Mouse (Mus musculus): ENCODE measurements around the gene Kcne3. TPM values are rescaled to one million over a fixed set of nuclear protein-coding genes. Genes with fewer than 3 reads are reported as not detected.

Kcne3 gene
- polyA plus RNA-seq (2016; fragmentation: Nextera tagmentation; extraction: Ambion mirVana), result 17.0 and 19.7 TPM in 2 replicates

GRCm38 (mm10) chr7:100176269-100176668 lies at the start of gene Kcne3:
Gene Kcne3 (plus strand): TSS chr7:100176502.
- Histone ChIP-seq H3K36me3 (replicated peaks) (no peaks in the 10 kb centered on the region), H3K9me3 (no peaks in the 10 kb centered on the region), H3K4me3 (no peak within 1 kb of the TSS), H3K27ac (replicated peaks) (no peak within 1 kb of the TSS), H3K4me1 (peaks cover 16% of the 10 kb centered on the region), H3K27me3 (replicated peaks; ENCODE audit: low read depth, poor library complexity, severe bottlenecking) (peaks cover 60% of the 10 kb centered on the region)
- 82% methylated on average over 3 of the region's 3 CpGs for WGBS
- DNase-seq (ENCODE audit: low spot score), result no peak

GRCm38 (mm10) chr7:100126514-100126913 lies 49.8 kb upstream of the Kcne3 start:
- DNase-seq (ENCODE audit: low spot score), result no peak
- no peak overlapping the region for H3K4me3 ChIP-seq
- no peaks in the 10 kb centered on the region for H3K36me3 ChIP-seq (replicated peaks)
- 77% methylated on average over 7 of the region's 7 CpGs for WGBS
- H3K27ac ChIP-seq (replicated peaks), result no peak overlapping the region
- H3K27me3 ChIP-seq (replicated peaks; ENCODE audit: low read depth, poor library complexity, severe bottlenecking), result no peaks in the 10 kb centered on the region
- peaks cover 7% of the 10 kb centered on the region for H3K9me3 ChIP-seq
- peaks cover 15% of the 10 kb centered on the region for H3K4me1 ChIP-seq

- no peak for DNase-seq (ENCODE audit: low spot score)
- 85% methylated on average over 7 of the region's 7 CpGs for WGBS
- Histone ChIP-seq H3K4me1 (peaks cover 8% of the 10 kb centered on the region), H3K36me3 (replicated peaks) (no peaks in the 10 kb centered on the region), H3K4me3 (no peak overlapping the region), H3K9me3 (peaks cover 7% of the 10 kb centered on the region), H3K27ac (replicated peaks) (no peak overlapping the region), H3K27me3 (replicated peaks; ENCODE audit: low read depth, poor library complexity, severe bottlenecking) (no peaks in the 10 kb centered on the region)
These were observed 47.9 kb upstream of the Kcne3 start for GRCm38 (mm10) chr7:100128262-100129041.

- Histone ChIP-seq H3K4me1 (peaks cover 5% of the 10 kb centered on the region), H3K4me3 (no peak overlapping the region), H3K27me3 (replicated peaks; ENCODE audit: low read depth, poor library complexity, severe bottlenecking) (no peaks in the 10 kb centered on the region), H3K9me3 (no peaks in the 10 kb centered on the region), H3K36me3 (replicated peaks) (no peaks in the 10 kb centered on the region), H3K27ac (replicated peaks) (no peak overlapping the region)
- DNase-seq (ENCODE audit: low spot score), result no peak
- 87% methylated on average over 6 of the region's 6 CpGs for WGBS
These were observed 45.7 kb upstream of the Kcne3 start for GRCm38 (mm10) chr7:100130592-100130991.

GRCm38 (mm10) chr7:100132379-100132778 lies 43.9 kb upstream of the Kcne3 start:
- 64% methylated on average over 1 of the region's 1 CpGs for WGBS
- H3K27me3 ChIP-seq (replicated peaks; ENCODE audit: low read depth, poor library complexity, severe bottlenecking), result no peaks in the 10 kb centered on the region
- DNase-seq (ENCODE audit: low spot score), result no peak

GRCm38 (mm10) chr7:100137038-100137437 lies 39.3 kb upstream of the Kcne3 start:
- Histone ChIP-seq H3K27me3 (replicated peaks; ENCODE audit: low read depth, poor library complexity, severe bottlenecking) (no peaks in the 10 kb centered on the region), H3K4me1 (0 out of 2 replicates have a peak, but pooled peaks cover 3% of the 10 kb centered on the region), H3K27ac (replicated peaks) (no peak overlapping the region), H3K36me3 (replicated peaks) (no peaks in the 10 kb centered on the region), H3K4me3 (no peak overlapping the region), H3K9me3 (no peaks in the 10 kb centered on the region)
- no peak for DNase-seq (ENCODE audit: low spot score)
- 79% methylated on average over 9 of the region's 9 CpGs for WGBS

More at GRCm38 (mm10) chr7:100132379-100132778, 43.9 kb upstream of the Kcne3 start:
- H3K4me1 ChIP-seq, result peaks cover 6% of the 10 kb centered on the region; the same call in 1 of the 2 replicates
- no peak overlapping the region; the same call in 1 of the 2 replicates for H3K27ac ChIP-seq (replicated peaks)
- H3K36me3 ChIP-seq (replicated peaks), result no peaks in the 10 kb centered on the region
- no peak overlapping the region for H3K4me3 ChIP-seq
- no peaks in the 10 kb centered on the region for H3K9me3 ChIP-seq

GRCm38 (mm10) chr7:100138075-100138474 lies 38.2 kb upstream of the Kcne3 start:
- 93% methylated on average over 4 of the region's 4 CpGs for WGBS

GRCm38 (mm10) chr7:100140591-100140990 lies 35.7 kb upstream of the Kcne3 start:
- no peaks in the 10 kb centered on the region for H3K27me3 ChIP-seq (replicated peaks; ENCODE audit: low read depth, poor library complexity, severe bottlenecking)
- no peak for DNase-seq (ENCODE audit: low spot score)
- H3K27ac ChIP-seq (replicated peaks), result no peak overlapping the region
- H3K9me3 ChIP-seq, result no peaks in the 10 kb centered on the region
- H3K36me3 ChIP-seq (replicated peaks), result no peaks in the 10 kb centered on the region
- no peak overlapping the region for H3K4me3 ChIP-seq
- 64% methylated on average over 1 of the region's 1 CpGs for WGBS
- H3K4me1 ChIP-seq, result 0 out of 2 replicates have a peak, but pooled peaks cover 3% of the 10 kb centered on the region

More at GRCm38 (mm10) chr7:100138075-100138474, 38.2 kb upstream of the Kcne3 start:
- H3K4me3 ChIP-seq, result no peak overlapping the region
- H3K9me3 ChIP-seq, result no peaks in the 10 kb centered on the region
- no peak for DNase-seq (ENCODE audit: low spot score)
- no peak overlapping the region for H3K27ac ChIP-seq (replicated peaks)
- no peaks in the 10 kb centered on the region for H3K27me3 ChIP-seq (replicated peaks; ENCODE audit: low read depth, poor library complexity, severe bottlenecking)
- no peaks in the 10 kb centered on the region for H3K36me3 ChIP-seq (replicated peaks)
- H3K4me1 ChIP-seq, result 0 out of 2 replicates have a peak, but pooled peaks cover 3% of the 10 kb centered on the region

GRCm38 (mm10) chr7:100148586-100148985 lies 27.7 kb upstream of the Kcne3 start:
- Histone ChIP-seq H3K27me3 (replicated peaks; ENCODE audit: low read depth, poor library complexity, severe bottlenecking) (no peaks in the 10 kb centered on the region), H3K36me3 (replicated peaks) (no peaks in the 10 kb centered on the region), H3K9me3 (no peaks in the 10 kb centered on the region), H3K4me3 (no peak overlapping the region), H3K27ac (replicated peaks) (no peak overlapping the region), H3K4me1 (peaks cover 8% of the 10 kb centered on the region; the same call in 1 of the 2 replicates)
- WGBS, result 95% methylated on average over 4 of the region's 4 CpGs
- DNase-seq (ENCODE audit: low spot score), result no peak

- no peaks in the 10 kb centered on the region for H3K9me3 ChIP-seq
- no peaks in the 10 kb centered on the region for H3K27me3 ChIP-seq (replicated peaks; ENCODE audit: low read depth, poor library complexity, severe bottlenecking)
- DNase-seq (ENCODE audit: low spot score), result no peak
- WGBS, result 56% methylated on average over 10 of the region's 10 CpGs
- H3K4me3 ChIP-seq, result no peak overlapping the region
- H3K36me3 ChIP-seq (replicated peaks), result no peaks in the 10 kb centered on the region
- H3K27ac ChIP-seq (replicated peaks), result no peak overlapping the region
- peaks cover 8% of the 10 kb centered on the region; the same call in 1 of the 2 replicates for H3K4me1 ChIP-seq
These were observed 26.2 kb upstream of the Kcne3 start for GRCm38 (mm10) chr7:100150086-100150485.

GRCm38 (mm10) chr7:100150626-100151025 lies 25.7 kb upstream of the Kcne3 start:
- DNase-seq (ENCODE audit: low spot score), result no peak
- H3K9me3 ChIP-seq, result no peaks in the 10 kb centered on the region
- no peak overlapping the region for H3K27ac ChIP-seq (replicated peaks)
- no peak overlapping the region for H3K4me3 ChIP-seq
- H3K4me1 ChIP-seq, result peaks cover 8% of the 10 kb centered on the region; the same call in 1 of the 2 replicates
- H3K36me3 ChIP-seq (replicated peaks), result no peaks in the 10 kb centered on the region
- no peaks in the 10 kb centered on the region for H3K27me3 ChIP-seq (replicated peaks; ENCODE audit: low read depth, poor library complexity, severe bottlenecking)
- 85% methylated on average over 11 of the region's 11 CpGs for WGBS

GRCm38 (mm10) chr7:100157669-100158068 lies 18.6 kb upstream of the Kcne3 start:
- Histone ChIP-seq H3K4me1 (peaks cover 15% of the 10 kb centered on the region), H3K9me3 (no peaks in the 10 kb centered on the region), H3K27ac (replicated peaks) (no peak overlapping the region), H3K36me3 (replicated peaks) (0 out of 2 replicates have a peak, but pooled peaks cover 10% of the 10 kb centered on the region), H3K4me3 (no peak overlapping the region), H3K27me3 (replicated peaks; ENCODE audit: low read depth, poor library complexity, severe bottlenecking) (peaks cover 10% of the 10 kb centered on the region; the same call in 1 of the 2 replicates)
- WGBS, result 81% methylated on average over 4 of the region's 4 CpGs
- no peak for DNase-seq (ENCODE audit: low spot score)
